Mouse (Mus musculus): ENCODE measurements at regions not wholly inside any gene's neighbourhood (a gene's known extent, or its start where the extent isn't known, plus 50 kb on each side); places are given as distances from the start of the nearest gene placed in this dataset.

GRCm38 (mm10) chrX:45340661-45341060, 250.0 kb downstream of the Prr32 start:
- no peak overlapping the region for H3K4me3 ChIP-seq (ENCODE audit: low read depth, low read length)
- H3K27ac ChIP-seq (ENCODE audit: low read depth): no peak overlapping the region
- no peak for DNase-seq (ENCODE audit: low spot score)

More at GRCm38 (mm10) chrX:45340661-45341060, 250.0 kb downstream of the Prr32 start:
- Histone ChIP-seq H3K27me3 (ENCODE audit: control insufficient read depth, insufficient read depth, low read length) (no peaks in the 10 kb centered on the region), H3K4me1 (ENCODE audit: control insufficient read depth, insufficient read depth) (no peaks in the 10 kb centered on the region), H3K9me3 (replicated peaks; ENCODE audit: control insufficient read depth, low read length) (no peaks in the 10 kb centered on the region), H3K36me3 (replicated peaks; ENCODE audit: control insufficient read depth, insufficient read depth, low read length) (no peaks in the 10 kb centered on the region), H3K9ac (replicated peaks; ENCODE audit: low read depth, low read length) (no peak overlapping the region), H3K4me2 (ENCODE audit: low read depth, low read length) (no peak overlapping the region)
- 49% methylated on average over 5 of the region's 5 CpGs for WGBS
- TF ChIP-seq EP300 (IDR thresholded peaks at IDR 0.05; ENCODE audit: low read depth) (no peak), CTCF (IDR thresholded peaks at IDR 0.05; ENCODE audit: low read depth) (peak; percentile 28)
- no peak for ATAC-seq (ENCODE audit: insufficient read depth, low read depth)
